Mouse (Mus musculus) adrenal gland, adult 18-20 months (tissue): ENCODE data around the gene Scrn3. TPM values are rescaled to one million over a fixed set of nuclear protein-coding genes. Genes with fewer than 3 reads are reported as not detected.
A peak's percentile ranks its signal among the peaks of the same experiment; 100 is the strongest.

Experiments
- DNase-seq, 2 experiments: peaks; one replicate each; pipeline ENCODE4 v3.0.0; 2021 to 2022; ENCODE audit warnings: low spot score in 2 of 2
- total RNA-seq, 2 experiments: library from RNA; stranded (reverse); gene quantifications; 1 replicate in 1 of 2; 2 replicates in 1 of 2; pipeline ENCODE4 v1.2.3; 2021

Scrn3 gene
- total RNA-seq, 2 experiments from 2014 or later = 18.8 to 21.2 TPM

DNA sequence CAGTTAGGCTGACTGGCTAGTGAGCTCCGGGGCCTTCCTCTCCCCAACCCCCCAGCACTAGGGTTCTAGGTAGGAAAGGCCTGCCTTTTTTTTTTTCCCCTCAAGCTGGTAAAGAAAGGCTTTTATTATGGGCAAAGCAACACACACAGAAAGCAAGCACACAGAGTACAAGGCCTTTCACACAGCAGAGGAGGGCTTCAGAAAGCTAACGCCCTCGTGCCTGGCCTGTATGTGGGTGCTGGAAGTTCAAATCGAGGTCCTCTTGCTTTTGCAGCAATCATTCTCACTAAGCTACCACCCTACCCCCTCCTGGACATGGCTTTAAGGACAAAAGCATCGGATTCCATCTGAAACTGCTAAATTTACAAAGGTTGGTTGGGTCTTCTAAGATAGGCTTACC lies 67.3 kb downstream of the Scrn3 start:
- DNase-seq = no peak

DNA sequence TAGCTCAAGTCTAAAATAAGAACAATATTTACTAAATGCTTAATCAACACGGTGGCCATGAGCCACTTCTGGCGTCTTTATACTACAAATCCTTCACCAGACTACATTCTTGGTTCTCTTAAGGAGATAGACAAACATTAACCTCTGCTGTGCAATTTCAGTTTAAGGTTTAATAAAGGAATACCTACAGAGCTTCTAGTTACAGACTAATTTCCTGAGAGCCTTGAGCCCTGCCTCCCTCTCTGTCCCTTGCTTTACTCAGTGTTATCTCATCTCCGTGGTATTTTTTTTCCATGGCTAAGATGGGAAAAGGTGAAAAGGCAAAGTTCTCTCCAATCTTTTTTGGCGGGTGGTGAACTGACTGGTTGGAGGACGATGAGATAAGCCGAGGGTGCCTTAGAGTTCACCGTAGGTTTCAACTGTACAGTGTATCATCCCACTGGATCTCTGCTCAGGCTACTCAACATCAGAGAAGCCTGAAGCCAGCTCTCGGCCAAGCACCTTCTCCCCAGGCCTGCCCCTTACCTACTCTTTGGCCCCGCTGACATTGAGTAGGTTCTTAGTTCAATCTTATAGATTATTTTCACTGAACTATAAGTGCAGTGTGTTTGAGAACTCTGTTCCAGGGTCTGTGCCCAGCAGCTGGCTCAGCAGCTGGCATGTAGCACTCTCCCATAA lies 68.0 kb downstream of the Scrn3 start:
- DNase-seq = no peak

DNA sequence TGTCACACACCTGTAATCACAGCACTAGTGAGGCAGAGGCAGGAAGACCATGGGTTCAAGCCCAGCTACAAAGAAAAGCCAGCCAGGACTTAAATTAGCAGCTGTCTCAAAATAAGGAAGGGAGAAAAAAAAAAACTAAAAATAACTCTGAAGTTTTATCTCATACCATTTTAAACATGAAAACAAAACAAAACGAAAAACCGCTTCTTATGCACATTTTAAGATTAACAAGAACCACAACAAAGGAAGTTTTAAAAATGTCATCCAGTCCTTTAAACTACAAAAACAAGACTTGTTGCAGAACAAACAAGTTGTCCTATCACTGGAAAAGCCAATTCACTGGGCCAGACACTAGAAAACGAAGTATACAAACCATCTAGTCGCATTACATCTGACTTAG lies 72.8 kb downstream of the Scrn3 start:
- DNase-seq = no peak

DNA sequence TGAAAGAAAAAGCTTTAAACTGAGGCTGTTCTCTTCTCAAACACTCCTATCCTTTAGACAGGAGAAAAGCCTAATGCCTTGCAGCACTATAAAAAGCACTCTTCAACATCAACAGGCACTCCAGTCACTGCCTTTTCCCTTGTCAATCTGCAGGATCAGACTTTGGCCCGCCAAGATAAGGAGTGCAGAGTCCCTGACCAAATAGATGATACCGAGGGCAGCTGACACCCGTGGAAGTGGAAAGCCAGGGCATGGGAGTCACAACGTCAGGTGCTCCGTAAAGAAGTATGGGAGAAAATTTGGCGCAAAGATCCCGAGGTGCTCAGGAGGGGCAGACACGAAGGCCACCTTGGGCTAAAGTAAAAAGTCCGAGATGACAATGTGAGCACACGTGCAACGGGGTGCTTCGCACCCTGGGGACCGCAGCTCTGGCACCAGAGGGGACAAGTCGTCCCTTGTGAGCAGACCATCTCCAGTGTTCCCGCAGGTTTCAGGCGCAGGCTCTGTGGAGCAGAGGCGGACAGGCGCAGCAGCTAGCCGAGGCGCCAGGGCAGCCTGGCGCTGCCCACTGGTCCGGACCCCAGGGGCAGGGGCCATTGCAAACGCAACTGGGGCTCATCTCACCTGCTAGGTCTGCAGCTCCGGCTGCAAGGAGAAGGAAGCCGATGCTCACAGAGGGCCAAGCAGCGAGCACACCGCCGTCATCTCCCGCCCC lies 73.4 kb downstream of the Scrn3 start:
- peak in 1 of 2 experiments; percentile 6 for DNase-seq

DNA sequence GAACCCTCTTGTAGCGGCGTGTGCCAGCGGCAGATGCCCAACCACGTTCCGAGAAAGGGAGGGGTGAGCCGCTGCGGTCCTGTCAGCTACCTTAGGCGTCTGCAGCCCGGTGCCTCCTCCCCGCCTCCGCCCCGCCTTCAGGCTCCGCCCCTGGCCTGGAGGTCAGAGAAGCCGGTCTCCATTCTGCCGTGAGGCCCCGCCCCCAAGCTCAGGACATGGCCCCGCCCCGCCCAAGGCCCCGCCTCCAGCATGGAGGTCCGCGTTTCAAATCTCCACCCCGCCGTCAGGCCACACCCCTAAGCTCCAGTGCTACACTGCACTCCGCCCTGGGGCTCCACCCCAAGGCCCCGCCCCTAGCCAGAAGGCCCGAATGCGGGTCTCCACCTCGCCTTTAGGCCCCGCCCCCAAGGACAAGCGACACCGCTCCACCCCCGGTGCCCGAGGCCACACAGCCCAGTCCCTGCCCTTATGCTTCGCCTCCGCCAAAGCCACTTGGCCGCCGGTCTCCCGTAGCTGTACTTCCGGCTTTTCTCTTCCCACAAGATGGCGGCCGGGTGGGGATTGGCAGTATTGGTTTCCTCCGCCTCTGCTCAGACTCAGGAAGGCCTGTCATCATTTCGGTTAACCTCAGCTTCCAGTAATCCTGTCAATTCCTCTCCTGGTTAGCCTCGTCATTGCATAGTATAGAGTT lies 74.1 kb downstream of the Scrn3 start, which contains the start of gene Gpr155:
Gene Gpr155 (minus strand): TSS at position 217 of the 691 bp plus-strand sequence.
- DNase-seq = peak; percentile 98 to 99

Other genes starting within 250 kb of the Scrn3 start
- gene Ola1, start 93.7 kb upstream of the Scrn3 start, total RNA-seq = 10 to 100 TPM; 48.1 to 54.0 TPM
- not detected for gene Sp9, start 40.7 kb upstream of the Scrn3 start, total RNA-seq
- gene Cir1, start 100 bp downstream of the Scrn3 start, total RNA-seq = 10 to 100 TPM; 12.9 to 16.7 TPM
- 1 to 10 TPM; 6.2 to 8.4 TPM for gene Gpr155, start 74.0 kb downstream of the Scrn3 start, total RNA-seq
- 10 to 100 TPM; 14.6 to 16.3 TPM for gene Wipf1, start 217.1 kb downstream of the Scrn3 start, total RNA-seq